Mouse (Mus musculus) neural tube, embryonic 10.5 days (tissue): ENCODE data around the gene Crybb2.

Source experiments
- DNase-seq: peaks from one replicate; pipeline ENCODE4 v3.0.0-alpha.2; 2017; ENCODE audit warnings: low spot score; ENCODE audit errors: extremely low spot score

The Crybb2 gene

DNA sequence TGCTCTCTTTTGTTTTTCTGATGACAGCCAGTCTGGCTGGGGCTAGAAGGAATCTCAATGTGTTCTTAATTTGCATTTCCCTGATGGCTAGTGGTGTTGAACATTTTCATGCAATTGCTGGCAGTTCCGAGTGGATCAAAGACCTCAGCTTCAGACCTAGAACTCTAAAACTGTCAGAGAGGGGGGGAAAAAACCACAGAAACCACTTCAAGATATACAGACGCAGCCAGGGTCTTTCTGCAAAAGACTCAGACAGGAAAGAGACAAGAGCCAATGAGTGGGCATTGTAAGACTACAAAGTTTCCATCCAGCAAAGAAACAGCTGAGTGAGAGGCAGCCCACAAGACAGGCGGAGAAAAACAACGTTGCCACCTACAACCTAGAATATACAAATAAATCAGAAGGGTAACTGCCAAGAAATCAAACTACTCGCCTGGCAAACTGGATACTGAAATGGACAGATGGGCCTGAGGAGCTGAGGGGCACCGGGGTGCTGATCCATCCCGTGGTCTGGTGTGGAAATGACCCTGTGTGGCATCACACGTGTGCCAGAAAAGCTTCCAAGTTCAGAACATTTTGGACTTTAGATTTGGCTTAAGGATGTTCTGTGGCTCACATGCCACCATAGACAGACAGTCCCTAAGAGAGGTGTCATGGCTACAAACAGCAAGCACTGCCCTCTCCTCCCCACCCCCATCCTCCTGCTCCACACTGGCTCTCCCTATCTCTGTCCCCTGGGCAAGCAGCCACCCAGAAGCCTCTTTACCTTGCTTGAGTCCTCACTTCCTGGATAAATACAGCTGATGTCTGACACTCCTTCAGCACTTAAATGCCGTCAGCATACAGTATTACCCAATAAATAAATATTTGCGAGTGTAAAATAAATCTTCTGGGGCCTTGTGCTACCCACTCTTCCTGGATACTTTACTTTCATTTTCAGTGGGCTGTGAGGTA, 34.5 kb downstream of the Crybb2 start:
- no peak for DNase-seq

DNA sequence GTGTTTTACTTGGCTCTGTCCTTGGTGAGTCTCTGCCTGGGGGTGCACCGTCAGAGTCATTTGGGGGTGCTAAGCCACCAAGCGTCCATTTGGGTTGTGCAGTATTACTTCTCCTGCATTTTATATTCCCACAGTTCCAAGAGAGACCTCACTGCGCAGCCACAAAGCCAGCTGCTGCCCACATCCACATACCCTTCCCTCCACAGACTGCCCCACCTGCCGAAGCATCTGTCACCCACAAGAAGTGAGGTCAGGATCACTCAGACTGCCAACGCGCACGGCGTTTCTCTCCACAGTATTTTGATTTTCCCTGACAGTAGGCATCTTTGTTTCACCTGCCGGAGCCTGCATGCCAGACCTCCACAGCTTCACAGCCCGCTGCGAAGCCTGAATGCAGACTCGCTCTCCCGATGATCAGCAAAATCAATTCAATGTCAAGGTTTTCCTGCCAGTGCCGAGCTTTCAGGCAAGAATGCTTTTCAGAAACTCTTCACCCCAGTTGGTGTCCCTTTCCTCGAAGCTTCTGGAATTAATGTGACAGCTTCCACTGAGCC, 38.6 kb downstream of the Crybb2 start:
- DNase-seq, result no peak

DNA sequence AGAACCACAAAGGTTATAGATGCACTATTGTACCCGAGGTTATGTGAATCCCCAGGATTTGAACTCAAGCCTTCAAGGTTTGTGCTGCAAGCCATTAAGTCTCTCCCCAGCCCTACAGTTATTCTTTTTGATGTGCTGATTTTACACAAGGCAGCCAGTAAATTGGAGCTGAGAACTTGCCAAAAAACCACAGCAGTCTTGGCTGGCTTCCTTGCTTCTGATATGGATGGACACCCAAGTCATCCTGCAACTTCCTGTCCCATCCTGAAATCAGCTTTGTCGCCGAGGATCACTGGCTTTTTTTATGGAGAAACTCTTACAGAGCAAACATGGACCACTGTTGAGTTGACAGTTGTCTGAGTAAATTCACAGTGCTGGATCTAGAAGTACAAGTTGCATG, 39.8 kb downstream of the Crybb2 start:
- DNase-seq, result no peak

DNA sequence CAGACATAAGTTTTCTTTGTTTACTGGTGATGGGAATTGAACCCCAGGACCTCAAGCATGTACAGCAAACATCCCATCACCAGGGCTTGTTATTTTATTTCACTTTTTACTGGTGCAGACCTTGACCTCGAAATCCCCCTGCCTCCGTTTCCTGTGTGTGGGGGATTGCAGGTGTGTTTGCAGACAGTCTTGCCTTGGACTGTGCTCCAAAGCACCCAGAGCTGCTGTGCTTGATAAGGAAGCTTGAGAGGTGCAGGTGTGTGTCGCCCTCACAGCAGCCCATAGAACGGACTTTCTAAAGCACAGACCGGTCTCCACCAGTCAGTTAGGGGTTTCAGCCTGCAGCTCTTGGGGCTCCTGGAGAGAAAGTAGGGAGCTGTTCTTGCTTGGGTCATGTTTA, 43.2 kb downstream of the Crybb2 start:
- no peak for DNase-seq

DNA sequence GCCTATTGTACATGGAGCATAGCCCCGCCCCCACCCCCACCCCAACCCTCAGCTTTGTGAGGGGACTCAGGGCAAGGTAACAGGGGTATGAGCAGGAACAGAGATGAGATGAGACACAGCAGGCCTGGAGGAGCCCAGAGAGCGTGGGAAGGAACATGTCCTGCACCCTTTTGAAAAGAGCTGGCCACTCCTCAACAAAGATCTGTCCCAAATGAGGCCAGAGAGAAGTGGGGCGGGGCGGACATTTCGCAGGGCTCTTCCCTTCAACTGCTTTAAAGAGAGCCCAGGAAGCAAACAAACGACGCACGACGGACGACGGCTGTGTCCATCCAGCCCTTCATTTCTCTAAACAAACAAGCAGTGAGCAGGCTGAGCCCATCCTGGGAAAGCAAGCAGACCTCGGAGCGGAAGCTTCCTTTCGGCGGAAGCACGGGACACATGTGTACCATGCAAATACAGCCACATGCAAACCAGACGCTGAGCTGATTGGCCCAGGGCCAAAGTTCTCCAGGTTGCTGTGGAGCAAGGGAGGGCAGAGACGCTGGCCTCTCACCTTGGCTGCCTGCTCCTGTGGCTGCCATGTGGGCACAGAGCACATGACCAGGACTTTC, 45.7 kb downstream of the Crybb2 start:
- peak; percentile 41 for DNase-seq

DNA sequence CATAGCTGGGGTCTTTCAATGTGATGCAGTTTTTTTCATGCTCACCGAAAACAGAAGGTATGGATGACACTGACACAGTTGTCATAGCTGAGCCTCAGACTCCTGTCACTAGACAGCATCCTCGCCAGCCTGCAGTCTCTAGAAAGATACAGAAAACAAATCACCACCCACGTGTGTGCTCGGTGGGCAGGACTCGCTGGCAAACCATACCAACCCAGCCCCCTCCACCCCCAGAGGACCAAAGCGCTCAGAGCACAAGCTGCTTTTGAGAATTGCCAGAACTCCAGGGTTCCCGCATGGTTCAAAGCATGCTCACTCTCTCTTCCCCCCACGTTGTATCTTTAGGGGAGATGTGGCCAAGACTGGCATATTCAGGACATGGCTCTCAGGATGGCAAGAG, 51.7 kb downstream of the Crybb2 start:
- no peak for DNase-seq

DNA sequence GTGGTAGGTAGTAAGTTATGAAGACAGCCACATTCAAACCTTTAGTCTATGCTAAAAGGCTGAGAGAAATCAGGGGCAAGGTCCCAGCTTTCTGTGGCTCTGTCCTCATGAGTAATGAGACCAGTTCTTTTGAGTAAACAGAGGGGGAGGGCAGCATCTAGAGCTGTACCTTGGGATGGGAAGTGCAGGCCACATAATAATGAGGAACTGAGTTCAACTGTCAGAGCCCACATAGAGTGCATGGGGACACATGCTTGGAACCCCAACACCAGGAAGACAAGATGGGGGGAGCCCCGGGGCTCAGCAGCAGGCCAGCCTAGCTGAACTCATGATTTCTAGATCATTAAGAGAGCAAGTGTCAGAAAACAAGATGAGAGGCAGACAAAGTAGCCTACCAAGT, 52.9 kb downstream of the Crybb2 start:
- no peak for DNase-seq

DNA sequence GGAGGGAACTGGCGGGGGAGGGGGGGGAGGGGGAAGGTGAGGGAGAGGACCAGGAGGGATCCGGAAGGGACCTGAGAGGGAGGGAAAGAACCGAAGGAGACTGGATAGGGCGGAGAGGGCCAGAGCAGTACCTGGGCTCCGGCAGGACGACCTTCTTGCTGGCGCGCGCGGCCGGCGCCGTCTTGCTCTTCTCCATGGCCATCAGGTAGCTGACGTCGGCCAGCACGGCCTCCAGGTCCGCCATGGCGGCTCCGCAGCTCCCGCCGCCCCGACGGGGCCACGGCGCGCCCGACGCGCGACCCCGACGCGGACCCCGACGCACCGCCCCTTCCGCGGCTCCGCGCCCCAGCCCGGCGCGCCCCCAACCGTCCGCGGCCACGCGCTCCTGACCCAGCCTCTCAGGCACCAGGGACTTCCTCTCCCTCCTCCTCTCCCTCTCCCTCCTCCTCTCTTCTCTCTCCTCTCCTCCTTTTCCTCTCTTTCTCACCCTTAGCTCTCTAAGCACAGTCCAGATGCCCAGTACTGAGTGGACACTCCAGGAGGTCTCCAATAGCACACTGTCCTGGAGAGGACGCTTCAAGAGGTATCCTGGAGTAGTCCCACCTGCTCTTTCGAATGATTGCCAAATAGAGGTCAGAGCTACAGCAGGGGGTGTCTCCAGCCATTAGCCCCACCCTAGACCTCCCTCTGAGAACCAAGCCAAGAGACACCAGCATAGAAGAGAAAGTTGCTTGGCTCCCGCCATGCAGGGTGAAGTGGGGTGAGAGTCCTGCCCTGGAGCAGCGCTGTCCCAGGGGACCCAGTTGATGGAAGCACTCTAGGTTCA, 54.5 kb downstream of the Crybb2 start, which contains the start of gene Grk3:
Gene Grk3 (minus strand): TSS at position 556 of the 826 bp plus-strand sequence.
- peak; percentile 57 for DNase-seq

DNA sequence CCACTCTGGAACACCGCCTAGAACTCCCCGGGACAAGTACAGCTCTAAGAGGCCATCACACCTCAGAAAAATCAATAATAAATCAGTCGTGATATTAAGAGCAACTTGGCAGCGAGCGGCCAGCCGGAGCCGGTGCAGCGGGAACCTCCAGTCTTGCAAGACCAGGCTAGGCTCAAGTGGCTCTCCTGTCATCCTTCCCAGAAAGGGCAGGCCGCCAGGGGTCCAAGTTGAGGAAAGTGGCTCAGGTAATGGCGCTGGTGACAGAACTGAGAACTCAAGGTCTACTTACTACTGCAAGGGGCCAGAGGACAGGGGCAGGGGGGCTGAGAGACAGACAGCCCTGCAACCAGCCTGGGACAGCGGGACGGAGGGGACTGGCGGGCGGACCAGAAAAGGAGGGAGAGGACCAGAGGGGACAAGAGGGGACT, 55.1 kb downstream of the Crybb2 start:
- peak; percentile 56 for DNase-seq

DNA sequence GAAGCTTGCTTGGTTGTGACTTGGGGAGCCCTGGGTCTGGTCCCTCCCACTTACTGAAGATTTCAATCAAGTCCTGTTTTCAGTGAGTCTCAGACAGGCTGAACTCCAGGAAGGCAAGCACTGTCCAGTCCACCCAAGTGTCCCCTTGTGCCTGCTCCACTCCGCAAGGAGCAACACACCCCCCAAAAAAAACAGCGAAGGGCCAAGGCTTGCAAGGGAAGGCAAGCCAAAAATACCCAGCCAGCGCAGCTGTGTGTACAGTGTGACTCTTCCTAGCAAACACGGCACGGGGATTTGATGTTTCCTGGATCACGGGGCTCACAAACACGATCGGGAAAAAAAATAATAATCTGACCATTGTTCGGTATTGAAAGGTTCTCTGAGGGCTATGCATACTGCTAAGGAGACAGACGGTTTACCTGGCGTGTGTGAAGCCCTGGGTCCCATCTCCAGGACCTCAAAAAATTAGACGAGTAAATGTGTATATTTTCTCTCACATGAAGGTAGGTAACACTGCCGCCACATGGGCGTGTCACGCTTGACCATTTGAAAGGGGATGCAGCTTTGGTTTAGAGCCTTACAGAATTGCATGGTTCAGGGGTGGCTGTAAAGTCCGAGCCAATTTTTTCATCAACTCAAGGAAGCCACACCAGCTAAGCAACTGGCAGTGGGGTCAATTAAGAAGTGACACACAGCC, 55.7 kb downstream of the Crybb2 start:
- no peak for DNase-seq

DNA sequence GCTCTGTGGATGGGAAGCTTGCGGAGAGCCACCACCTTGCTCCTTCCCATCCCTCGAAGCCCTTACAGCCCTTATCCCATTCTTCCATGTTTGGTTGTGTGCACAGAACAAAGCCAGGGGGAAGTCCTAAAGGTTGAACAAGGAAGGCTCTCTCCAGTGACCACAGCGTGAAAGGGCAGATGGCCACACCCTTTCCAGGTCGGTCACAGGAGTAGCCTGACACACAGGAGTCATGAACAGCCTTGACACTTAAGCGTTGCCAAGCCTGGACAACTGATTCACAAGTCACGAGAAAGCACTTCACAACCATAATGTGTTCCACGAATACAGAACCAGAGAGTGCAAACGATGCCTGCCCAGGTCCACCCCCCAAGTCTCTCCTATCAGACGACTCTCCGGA, 58.0 kb downstream of the Crybb2 start:
- DNase-seq, result no peak

DNA sequence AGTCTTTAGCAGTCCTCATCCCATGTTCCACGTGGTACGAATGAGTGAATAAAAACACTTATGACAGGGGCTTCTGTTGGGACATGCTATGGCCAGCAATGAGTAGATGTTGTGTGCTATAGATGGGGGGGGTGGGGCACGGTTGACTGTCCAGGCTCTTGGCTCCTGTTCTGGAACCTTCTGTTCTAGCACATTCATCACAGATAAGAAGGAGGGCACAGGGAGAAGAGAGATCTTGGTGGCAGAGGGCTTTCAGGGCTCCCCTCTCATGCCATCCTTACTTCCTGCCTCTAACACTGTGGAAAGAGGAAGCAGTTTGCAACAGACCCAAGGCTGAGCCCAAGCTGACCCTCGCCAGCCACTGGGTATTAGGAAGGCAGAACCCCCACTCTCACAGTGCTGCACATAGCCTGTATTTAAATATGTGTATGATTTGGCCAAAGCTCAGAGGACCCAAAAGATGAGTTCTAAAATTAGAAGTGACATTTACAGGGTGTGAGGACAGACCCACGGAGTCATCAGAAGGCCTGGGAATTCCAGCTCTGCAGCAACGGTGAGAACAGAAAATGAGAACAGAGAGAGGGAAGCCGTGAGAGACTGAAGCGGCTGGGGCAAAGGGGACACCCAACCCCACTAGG, 60.6 kb downstream of the Crybb2 start:
- DNase-seq, result no peak

DNA sequence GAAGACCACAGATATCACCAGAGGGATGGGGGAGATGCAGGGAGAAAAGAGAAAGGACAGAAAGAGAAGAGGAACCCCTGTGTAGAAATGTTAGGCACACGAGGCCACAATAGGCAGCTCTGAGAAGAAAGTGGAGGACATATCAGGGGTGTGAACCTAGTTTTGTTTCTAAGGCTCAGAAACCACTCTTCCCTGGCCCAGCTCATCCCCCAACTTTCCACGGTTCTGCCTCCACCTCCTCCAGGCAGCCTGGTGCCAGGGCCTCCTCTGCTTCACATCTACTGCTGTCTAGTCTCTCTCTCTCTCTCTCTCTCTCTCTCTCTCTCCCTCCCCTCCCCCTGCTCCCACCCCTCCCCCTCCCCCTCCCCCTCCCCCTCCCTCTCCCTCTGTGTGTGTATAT, 61.4 kb downstream of the Crybb2 start:
- no peak for DNase-seq
